Mouse (Mus musculus): ENCODE measurements around the gene Pcsk5. TPM values are rescaled to one million over a fixed set of nuclear protein-coding genes. Genes with fewer than 3 reads are reported as not detected.

The Pcsk5 gene
- total and polyA plus RNA-seq, 2 experiments, result 4.2 to 9.9 TPM

GRCm38 (mm10) chr19:17491822-17492544 is 345.4 kb downstream of the Pcsk5 start:
- Histone ChIP-seq H3K4me3 (ENCODE audit: insufficient read depth, low read depth, low read length) (no peak overlapping the region), H3K27me3 (ENCODE audit: control insufficient read depth, insufficient read depth, low read length) (no peaks in the 10 kb centered on the region), H3K27ac (replicated peaks; ENCODE audit: insufficient read depth, low read depth, low read length) (no peak overlapping the region), H3K79me2 (ENCODE audit: control insufficient read depth, insufficient read depth, low read length) (no peaks in the 10 kb centered on the region), H3K36me3 (ENCODE audit: control insufficient read depth, insufficient read depth, low read length) (no peaks in the 10 kb centered on the region), H3K9ac (ENCODE audit: low read depth, low read length) (no peak overlapping the region), H3K4me1 (ENCODE audit: control insufficient read depth, insufficient read depth, low read length) (no peaks in the 10 kb centered on the region)
- no peak for DNase-seq (ENCODE audit: extremely low read depth, low read depth, low spot score)
- WGBS, result 95% methylated on average over 9 of the region's 9 CpGs
- TF ChIP-seq CTCF (IDR thresholded peaks at IDR 0.05; ENCODE audit: low read depth, low read length), result no peak
- no peak for TF ChIP-seq POLR2A (IDR thresholded peaks at IDR 0.05; ENCODE audit: extremely low read depth, insufficient read depth, low read length)

- DNase-seq (ENCODE audit: extremely low read depth, low read depth, low spot score), result peak; percentile 93
- Histone ChIP-seq H3K9ac (ENCODE audit: low read depth, low read length) (no peak overlapping the region), H3K36me3 (ENCODE audit: control insufficient read depth, insufficient read depth, low read length) (no peaks in the 10 kb centered on the region), H3K27me3 (ENCODE audit: control insufficient read depth, insufficient read depth, low read length) (no peaks in the 10 kb centered on the region), H3K4me1 (ENCODE audit: control insufficient read depth, insufficient read depth, low read length) (no peaks in the 10 kb centered on the region), H3K4me3 (ENCODE audit: insufficient read depth, low read depth, low read length) (no peak overlapping the region), H3K27ac (replicated peaks; ENCODE audit: insufficient read depth, low read depth, low read length) (no peak overlapping the region), H3K79me2 (ENCODE audit: control insufficient read depth, insufficient read depth, low read length) (no peaks in the 10 kb centered on the region)
- no peak for TF ChIP-seq POLR2A (IDR thresholded peaks at IDR 0.05; ENCODE audit: extremely low read depth, insufficient read depth, low read length)
- TF ChIP-seq CTCF (IDR thresholded peaks at IDR 0.05; ENCODE audit: low read depth, low read length), result no peak
- WGBS, result 29% methylated on average over 3 of the region's 3 CpGs
Measured at GRCm38 (mm10) chr19:17491322-17491721, 346.1 kb downstream of the Pcsk5 start.

GRCm38 (mm10) chr19:17489866-17490141 is 347.6 kb downstream of the Pcsk5 start:
- 75% methylated on average over 3 of the region's 3 CpGs for WGBS
- no peak overlapping the region for H3K27ac ChIP-seq (replicated peaks; ENCODE audit: insufficient read depth, low read depth, low read length)
- H3K4me3 ChIP-seq (ENCODE audit: insufficient read depth, low read depth, low read length), result no peak overlapping the region
- no peaks in the 10 kb centered on the region for H3K27me3 ChIP-seq (ENCODE audit: control insufficient read depth, insufficient read depth, low read length)
- H3K79me2 ChIP-seq (ENCODE audit: control insufficient read depth, insufficient read depth, low read length), result no peaks in the 10 kb centered on the region
- no peaks in the 10 kb centered on the region for H3K4me1 ChIP-seq (ENCODE audit: control insufficient read depth, insufficient read depth, low read length)
- DNase-seq (ENCODE audit: extremely low read depth, low read depth, low spot score), result no peak
- no peak overlapping the region for H3K9ac ChIP-seq (ENCODE audit: low read depth, low read length)
- TF ChIP-seq POLR2A (IDR thresholded peaks at IDR 0.05; ENCODE audit: extremely low read depth, insufficient read depth, low read length), result no peak
- no peak for TF ChIP-seq CTCF (IDR thresholded peaks at IDR 0.05; ENCODE audit: low read depth, low read length)
- H3K36me3 ChIP-seq (ENCODE audit: control insufficient read depth, insufficient read depth, low read length), result no peaks in the 10 kb centered on the region

GRCm38 (mm10) chr19:17489041-17489865 is 348.2 kb downstream of the Pcsk5 start:
- no peaks in the 10 kb centered on the region for H3K4me1 ChIP-seq (ENCODE audit: control insufficient read depth, insufficient read depth, low read length)
- no peak overlapping the region for H3K9ac ChIP-seq (ENCODE audit: low read depth, low read length)
- H3K4me3 ChIP-seq (ENCODE audit: insufficient read depth, low read depth, low read length), result no peak overlapping the region
- H3K79me2 ChIP-seq (ENCODE audit: control insufficient read depth, insufficient read depth, low read length), result no peaks in the 10 kb centered on the region
- H3K27ac ChIP-seq (replicated peaks; ENCODE audit: insufficient read depth, low read depth, low read length), result no peak overlapping the region
- WGBS, result 69% methylated on average over 17 of the region's 17 CpGs
- H3K36me3 ChIP-seq (ENCODE audit: control insufficient read depth, insufficient read depth, low read length), result no peaks in the 10 kb centered on the region
- no peak for DNase-seq (ENCODE audit: extremely low read depth, low read depth, low spot score)
- no peaks in the 10 kb centered on the region for H3K27me3 ChIP-seq (ENCODE audit: control insufficient read depth, insufficient read depth, low read length)
- no peak for TF ChIP-seq POLR2A (IDR thresholded peaks at IDR 0.05; ENCODE audit: extremely low read depth, insufficient read depth, low read length)

- no peaks in the 10 kb centered on the region for H3K79me2 ChIP-seq (ENCODE audit: control insufficient read depth, insufficient read depth, low read length)
- no peak overlapping the region for H3K4me3 ChIP-seq (ENCODE audit: insufficient read depth, low read depth, low read length)
- no peaks in the 10 kb centered on the region; the same call in 1 of the 2 replicates for H3K4me1 ChIP-seq (ENCODE audit: control insufficient read depth, insufficient read depth, low read length)
- H3K27ac ChIP-seq (replicated peaks; ENCODE audit: insufficient read depth, low read depth, low read length), result no peak overlapping the region
- 49% methylated on average over 6 of the region's 6 CpGs for WGBS
- TF ChIP-seq POLR2A (IDR thresholded peaks at IDR 0.05; ENCODE audit: extremely low read depth, insufficient read depth, low read length), result no peak
- TF ChIP-seq CTCF (IDR thresholded peaks at IDR 0.05; ENCODE audit: low read depth, low read length), result no peak
- no peaks in the 10 kb centered on the region for H3K36me3 ChIP-seq (ENCODE audit: control insufficient read depth, insufficient read depth, low read length)
- H3K27me3 ChIP-seq (ENCODE audit: control insufficient read depth, insufficient read depth, low read length), result no peaks in the 10 kb centered on the region
- DNase-seq (ENCODE audit: extremely low read depth, low read depth, low spot score), result no peak
- H3K9ac ChIP-seq (ENCODE audit: low read depth, low read length), result no peak overlapping the region
Measured at GRCm38 (mm10) chr19:17482126-17482790, 355.2 kb downstream of the Pcsk5 start.
